Mouse (Mus musculus) macrophage (primary cell): ENCODE results near the gene Rps6ka5. TPM values are rescaled to one million over a fixed set of nuclear protein-coding genes. Genes with fewer than 3 reads are reported as not detected.
A peak's percentile ranks its signal among the peaks of the same experiment; 100 is the strongest.

Source experiments
- H3K27ac ChIP-seq: fragments of 350-480 bp; formaldehyde crosslinking; 2 replicates; pipeline ENCODE4 v1.9.0; 2021
- H3K36me3 ChIP-seq: fragments of 350-480 bp; formaldehyde crosslinking; 2 replicates; pipeline ENCODE4 v1.9.0; 2021; ENCODE audit errors: inconsistent target
- H3K4me3 ChIP-seq: fragments of 350-480 bp; formaldehyde crosslinking; 2 replicates; pipeline ENCODE4 v1.9.0; 2021; ENCODE audit errors: inconsistent target
- H3K79me2 ChIP-seq: fragments of 350-480 bp; formaldehyde crosslinking; 2 replicates; pipeline ENCODE4 v1.9.0; 2021; ENCODE audit errors: inconsistent target
- WGBS: methylation state at CpG from one replicate; pipeline ENCODE4 v1.1.7; 2026; ENCODE audit warnings: inconsistent platforms; ENCODE audit not compliant: missing documents; 5-methylcytosine and 5-hydroxymethylcytosine counted together
- polyA plus RNA-seq: library from polyadenylated mRNA; stranded (reverse); fragments of 250-400 nt; gene quantifications from 3 replicates; pipeline ENCODE4 v1.2.4, GENCODE M21; 2018; ENCODE audit warnings: inconsistent platforms

Gene Rps6ka5
- polyA plus RNA-seq, 1 experiment from 2014 or later = 1.5 TPM

GRCm38 (mm10) chr12:100529651-100530050 is 197.1 kb downstream of the Rps6ka5 start:
- Histone ChIP-seq H3K36me3 (no peaks in the 10 kb centered on the region), H3K27ac (peak overlapping the region; percentile 84), H3K4me3 (no peak overlapping the region), H3K79me2 (no peaks in the 10 kb centered on the region)
- 100% methylated on average over 5 of the region's 5 CpGs for WGBS

GRCm38 (mm10) chr12:100529172-100529571 is 197.6 kb downstream of the Rps6ka5 start:
- no peak overlapping the region for H3K4me3 ChIP-seq
- H3K79me2 ChIP-seq = no peaks in the 10 kb centered on the region
- H3K27ac ChIP-seq = peak overlapping the region; percentile 84
- no peaks in the 10 kb centered on the region for H3K36me3 ChIP-seq
- 57% methylated on average over 7 of the region's 8 CpGs for WGBS

GRCm38 (mm10) chr12:100528246-100528645 is 198.5 kb downstream of the Rps6ka5 start:
- Histone ChIP-seq H3K36me3 (no peaks in the 10 kb centered on the region), H3K4me3 (no peak overlapping the region), H3K27ac (peak overlapping the region; percentile 84), H3K79me2 (no peaks in the 10 kb centered on the region)
- WGBS = 31% methylated on average over 3 of the region's 3 CpGs

GRCm38 (mm10) chr12:100527753-100528152 is 199.0 kb downstream of the Rps6ka5 start:
- WGBS = 54% methylated on average over 9 of the region's 9 CpGs
- peak overlapping the region; percentile 84 for H3K27ac ChIP-seq
- no peak overlapping the region for H3K4me3 ChIP-seq
- no peaks in the 10 kb centered on the region for H3K36me3 ChIP-seq
- no peaks in the 10 kb centered on the region for H3K79me2 ChIP-seq

GRCm38 (mm10) chr12:100527241-100527640 is 199.5 kb downstream of the Rps6ka5 start:
- 87% methylated on average over 9 of the region's 9 CpGs for WGBS
- Histone ChIP-seq H3K79me2 (no peaks in the 10 kb centered on the region), H3K27ac (no peak overlapping the region), H3K36me3 (no peaks in the 10 kb centered on the region), H3K4me3 (no peak overlapping the region)

- H3K36me3 ChIP-seq = no peaks in the 10 kb centered on the region
- H3K4me3 ChIP-seq = no peak overlapping the region
- no peaks in the 10 kb centered on the region for H3K79me2 ChIP-seq
- H3K27ac ChIP-seq = peak overlapping the region; percentile 57
- 18% methylated on average over 1 of the region's 1 CpGs for WGBS
Measured at GRCm38 (mm10) chr12:100525939-100526338, 200.8 kb downstream of the Rps6ka5 start.

- 4% methylated on average over 36 of the region's 42 CpGs for WGBS
- Histone ChIP-seq H3K4me3 (peak within 1 kb of the TSS; percentile 67), H3K27ac (peak within 1 kb of the TSS; percentile 59), H3K79me2 (peaks cover 44% of the 10 kb centered on the region), H3K36me3 (no peaks in the 10 kb centered on the region)
Measured at GRCm38 (mm10) chr12:100520794-100521186, 206.0 kb downstream of the Rps6ka5 start, which contains the start of gene Ttc7b. Gene Ttc7b (minus strand): TSS chr12:100520826.

GRCm38 (mm10) chr12:100520077-100520793 is 206.5 kb downstream of the Rps6ka5 start:
- under 1% methylated on average over 46 of the region's 76 CpGs for WGBS
- Histone ChIP-seq H3K79me2 (peaks cover 49% of the 10 kb centered on the region), H3K4me3 (peak overlapping the region; percentile 67), H3K27ac (peak overlapping the region; percentile 59), H3K36me3 (no peaks in the 10 kb centered on the region)

- Histone ChIP-seq H3K79me2 (peaks cover 55% of the 10 kb centered on the region), H3K36me3 (no peaks in the 10 kb centered on the region), H3K27ac (peak overlapping the region; percentile 59), H3K4me3 (peak overlapping the region; percentile 67)
- WGBS = 70% methylated on average over 7 of the region's 7 CpGs
Measured at GRCm38 (mm10) chr12:100519684-100520076, 207.1 kb downstream of the Rps6ka5 start.

GRCm38 (mm10) chr12:100517371-100517770 is 209.4 kb downstream of the Rps6ka5 start:
- 97% methylated on average over 9 of the region's 9 CpGs for WGBS
- no peak overlapping the region for H3K4me3 ChIP-seq
- H3K27ac ChIP-seq = no peak overlapping the region
- H3K79me2 ChIP-seq = peaks cover 78% of the 10 kb centered on the region
- H3K36me3 ChIP-seq = no peaks in the 10 kb centered on the region

- 100% methylated on average over 1 of the region's 1 CpGs for WGBS
- no peaks in the 10 kb centered on the region for H3K36me3 ChIP-seq
- peaks cover 89% of the 10 kb centered on the region for H3K79me2 ChIP-seq
- H3K4me3 ChIP-seq = no peak overlapping the region
- H3K27ac ChIP-seq = no peak overlapping the region
Measured at GRCm38 (mm10) chr12:100516161-100516838, 210.5 kb downstream of the Rps6ka5 start.

GRCm38 (mm10) chr12:100515493-100515892 is 211.3 kb downstream of the Rps6ka5 start:
- H3K27ac ChIP-seq = no peak overlapping the region
- H3K79me2 ChIP-seq = peaks cover 97% of the 10 kb centered on the region
- WGBS = 94% methylated on average over 4 of the region's 4 CpGs
- H3K36me3 ChIP-seq = no peaks in the 10 kb centered on the region
- no peak overlapping the region for H3K4me3 ChIP-seq

GRCm38 (mm10) chr12:100514611-100515010 is 212.2 kb downstream of the Rps6ka5 start:
- Histone ChIP-seq H3K4me3 (no peak overlapping the region), H3K36me3 (no peaks in the 10 kb centered on the region), H3K79me2 (peaks cover 100% of the 10 kb centered on the region), H3K27ac (no peak overlapping the region)
- WGBS = 86% methylated on average over 1 of the region's 1 CpGs

GRCm38 (mm10) chr12:100513131-100513530 is 213.7 kb downstream of the Rps6ka5 start:
- H3K4me3 ChIP-seq = no peak overlapping the region

GRCm38 (mm10) chr12:100512641-100513040 is 214.1 kb downstream of the Rps6ka5 start:
- Histone ChIP-seq H3K27ac (no peak overlapping the region), H3K4me3 (no peak overlapping the region), H3K79me2 (peaks cover 100% of the 10 kb centered on the region), H3K36me3 (no peaks in the 10 kb centered on the region)
- 97% methylated on average over 9 of the region's 9 CpGs for WGBS

More at GRCm38 (mm10) chr12:100513131-100513530, 213.7 kb downstream of the Rps6ka5 start:
- Histone ChIP-seq H3K36me3 (no peaks in the 10 kb centered on the region), H3K27ac (no peak overlapping the region), H3K79me2 (peaks cover 100% of the 10 kb centered on the region)
- WGBS = 100% methylated on average over 3 of the region's 5 CpGs
